Mouse (Mus musculus) MEL-GATA-1-ER (cell line): ENCODE data around the gene Uggt1.

ENCODE experiments used
- DNase-seq: peaks from one replicate; pipeline ENCODE4 v3.0.0-alpha.2; 2012; ENCODE audit warnings: low read depth; ENCODE audit errors: extremely low read depth

Gene Uggt1

GRCm38 (mm10) chr1:36191966-36192365, 52.6 kb downstream of the Uggt1 start:
- DNase-seq: no peak

GRCm38 (mm10) chr1:36180038-36180437, 64.5 kb downstream of the Uggt1 start:
- DNase-seq: peak; percentile 41

- DNase-seq: no peak
Measured at GRCm38 (mm10) chr1:36173461-36173860, 71.1 kb downstream of the Uggt1 start.

- no peak for DNase-seq
Measured at GRCm38 (mm10) chr1:36172941-36173340, 71.6 kb downstream of the Uggt1 start.

- DNase-seq: no peak
Measured at GRCm38 (mm10) chr1:36162687-36163086, 81.8 kb downstream of the Uggt1 start.

- peak; percentile 50 for DNase-seq
Measured at GRCm38 (mm10) chr1:36161208-36161607, 83.3 kb downstream of the Uggt1 start.

- DNase-seq: no peak
Measured at GRCm38 (mm10) chr1:36160246-36160645, 84.3 kb downstream of the Uggt1 start.

GRCm38 (mm10) chr1:36149411-36149810, 95.1 kb downstream of the Uggt1 start:
- peak; percentile 19 for DNase-seq

GRCm38 (mm10) chr1:36148809-36149208, 95.7 kb downstream of the Uggt1 start:
- no peak for DNase-seq

- no peak for DNase-seq
Measured at GRCm38 (mm10) chr1:36145050-36145449, 99.5 kb downstream of the Uggt1 start.

- no peak for DNase-seq
Measured at GRCm38 (mm10) chr1:36140311-36140710, 104.2 kb downstream of the Uggt1 start.

GRCm38 (mm10) chr1:36134584-36134983, 109.9 kb downstream of the Uggt1 start:
- peak; percentile 59 for DNase-seq

GRCm38 (mm10) chr1:36133647-36134046, 110.9 kb downstream of the Uggt1 start:
- DNase-seq: peak; percentile 22

- no peak for DNase-seq
Measured at GRCm38 (mm10) chr1:36133041-36133440, 111.5 kb downstream of the Uggt1 start.

GRCm38 (mm10) chr1:36132211-36132610, 112.3 kb downstream of the Uggt1 start:
- DNase-seq: no peak

GRCm38 (mm10) chr1:36131766-36132165, 112.8 kb downstream of the Uggt1 start:
- peak; percentile 30 for DNase-seq

- DNase-seq: peak; percentile 33
Measured at GRCm38 (mm10) chr1:36131154-36131553, 113.4 kb downstream of the Uggt1 start.

GRCm38 (mm10) chr1:36130307-36131035, 114.0 kb downstream of the Uggt1 start:
- peak; percentile 91 for DNase-seq

- no peak for DNase-seq
Measured at GRCm38 (mm10) chr1:36129881-36130280, 114.6 kb downstream of the Uggt1 start.

- peak; percentile 80 for DNase-seq
Measured at GRCm38 (mm10) chr1:36129126-36129525, 115.4 kb downstream of the Uggt1 start.

- DNase-seq: no peak
Measured at GRCm38 (mm10) chr1:36125076-36125475, 119.4 kb downstream of the Uggt1 start.

GRCm38 (mm10) chr1:36121172-36121571, 123.3 kb downstream of the Uggt1 start:
- DNase-seq: no peak

- DNase-seq: no peak
Measured at GRCm38 (mm10) chr1:36119426-36119825, 125.1 kb downstream of the Uggt1 start.
